In genomic region chr10:127804416-127804815, GRCm38 (mm10) we compare ENCODE assay signal across 28 mouse cellular contexts. TPM values are rescaled to one million over a fixed set of nuclear protein-coding genes. Genes with fewer than 3 reads are reported as not detected.
"Had no signal": no experiment of that assay in that cellular context is flagged by ENCODE, and none has a peak within 500 bp of the region (broad histone marks: within the 10 kb centered on the region; RNA-seq: fewer than 3 reads in every experiment).

No protein-coding gene starts in this region.

- H3K4me1 ChIP-seq: limb, embryonic 10.5 days; limb, embryonic 13.5 days; liver, embryonic 13.5 days; midbrain, embryonic 12.5 days; neural tube, embryonic 13.5 days had no signal

- H3K9me3 ChIP-seq: limb, embryonic 10.5 days; limb, embryonic 13.5 days; liver, embryonic 13.5 days; midbrain, embryonic 12.5 days; neural tube, embryonic 13.5 days had no signal

- H3K27me3 ChIP-seq: limb, embryonic 13.5 days; liver, embryonic 13.5 days; midbrain, embryonic 12.5 days; neural tube, embryonic 13.5 days had no signal

- ATAC-seq: inflammation-experienced regulatory T-cells, adult 6 months; intestine, embryonic 16.5 days; lung, postnatal 0 days; midbrain, embryonic 16.5 days had no signal

- H3K27ac ChIP-seq: limb, embryonic 10.5 days; limb, embryonic 13.5 days; liver, embryonic 13.5 days; macrophage; midbrain, embryonic 12.5 days; neural tube, embryonic 13.5 days had no signal

- DNase-seq: liver; liver, embryonic 13.5 days; lung, embryonic 14.5 days; thymus, adult 18-20 months; thymus, postnatal 36 days had no signal

- H3K9ac ChIP-seq: limb, embryonic 13.5 days; liver, embryonic 13.5 days; lung, embryonic 14.5 days; midbrain, embryonic 12.5 days; neural tube, embryonic 13.5 days had no signal

- H3K4me3 ChIP-seq: limb, embryonic 10.5 days; limb, embryonic 13.5 days; liver, embryonic 13.5 days; midbrain, embryonic 12.5 days; myocyte; neural tube, embryonic 13.5 days had no signal

- H3K36me3 ChIP-seq: limb, embryonic 10.5 days; limb, embryonic 13.5 days; liver, embryonic 13.5 days; midbrain, embryonic 12.5 days; neural tube, embryonic 13.5 days had no signal

- H3K4me2 ChIP-seq: limb, embryonic 13.5 days; liver, embryonic 13.5 days; lung, embryonic 14.5 days; midbrain, embryonic 12.5 days; neural tube, embryonic 13.5 days had no signal

RNA-seq across cellular contexts. Expression of gene Rdh16, which starts 3.5 kb away (rescaled TPM):
- total RNA-seq: left cerebral cortex, postnatal 14 days; megakaryocyte, adult 5-6 weeks; monocyte, adult 5-6 weeks; neutrophil, adult 5-6 weeks had no signal
- polyA plus RNA-seq: inflammation-experienced regulatory T-cells, adult 6 months; intestine, embryonic 16.5 days; limb, embryonic 10.5 days; limb, embryonic 13.5 days; liver, embryonic 13.5 days; lung, embryonic 14.5 days; lung, postnatal 0 days; macrophage; midbrain, embryonic 12.5 days; midbrain, embryonic 16.5 days; myocyte; neural tube, embryonic 13.5 days; stomach, embryonic 16.5 days; urinary bladder, adult 2 months had no signal

RNA-seq across cellular contexts. Expression of gene Rdh9, which starts 28.2 kb away (rescaled TPM):
- total RNA-seq: layer of hippocampus, postnatal 14 days; megakaryocyte, adult 5-6 weeks; neutrophil, adult 5-6 weeks had no signal
- polyA plus RNA-seq: intestine, embryonic 16.5 days; liver, embryonic 13.5 days; liver, embryonic 16.5 days; lung, embryonic 14.5 days; midbrain, embryonic 12.5 days; midbrain, embryonic 16.5 days had no signal

RNA-seq across cellular contexts. Expression of gene Rdh16f1, which starts 44.8 kb away (rescaled TPM):
- total RNA-seq: layer of hippocampus, adult 18-20 months; left cerebral cortex, postnatal 14 days; megakaryocyte, adult 5-6 weeks; monocyte, adult 5-6 weeks; neutrophil, adult 5-6 weeks had no signal
- polyA plus RNA-seq: limb, embryonic 10.5 days; limb, embryonic 13.5 days; lung, embryonic 14.5 days; macrophage; neural tube, embryonic 13.5 days; small intestine, adult 2 months; testis, adult 2 months had no signal

RNA-seq across cellular contexts. Expression of gene Rdh1, which starts 44.9 kb away (rescaled TPM):
- total RNA-seq: megakaryocyte, adult 5-6 weeks; monocyte, adult 5-6 weeks had no signal
- polyA plus RNA-seq: limb, embryonic 10.5 days; limb, embryonic 13.5 days; midbrain, embryonic 16.5 days; neural tube, embryonic 13.5 days; small intestine, adult 2 months had no signal

RNA-seq across cellular contexts. Expression of gene Rdh19, which starts 45.3 kb away (rescaled TPM):
- total RNA-seq: layer of hippocampus, adult 18-20 months; layer of hippocampus, postnatal 14 days; left cerebral cortex, adult 8-10 months; left cerebral cortex, postnatal 14 days; megakaryocyte, adult 5-6 weeks; monocyte, adult 5-6 weeks; neutrophil, adult 5-6 weeks had no signal
- polyA plus RNA-seq: inflammation-experienced regulatory T-cells, adult 6 months; intestine, embryonic 16.5 days; limb, embryonic 10.5 days; limb, embryonic 13.5 days; liver, embryonic 13.5 days; liver, embryonic 16.5 days; lung, embryonic 14.5 days; lung, postnatal 0 days; macrophage; midbrain, embryonic 12.5 days; midbrain, embryonic 16.5 days; myocyte; neural tube, embryonic 13.5 days; small intestine, adult 2 months; spleen, adult 2 months; stomach, embryonic 16.5 days; testis, adult 2 months; urinary bladder, adult 2 months had no signal
